Mouse (Mus musculus): Measurements from ENCODE around the gene R3hcc1l. TPM values are rescaled to one million over a fixed set of nuclear protein-coding genes. Genes with fewer than 3 reads are reported as not detected.

Gene R3hcc1l
- polyA plus RNA-seq, 1 experiment: 2.7 TPM

DNA sequence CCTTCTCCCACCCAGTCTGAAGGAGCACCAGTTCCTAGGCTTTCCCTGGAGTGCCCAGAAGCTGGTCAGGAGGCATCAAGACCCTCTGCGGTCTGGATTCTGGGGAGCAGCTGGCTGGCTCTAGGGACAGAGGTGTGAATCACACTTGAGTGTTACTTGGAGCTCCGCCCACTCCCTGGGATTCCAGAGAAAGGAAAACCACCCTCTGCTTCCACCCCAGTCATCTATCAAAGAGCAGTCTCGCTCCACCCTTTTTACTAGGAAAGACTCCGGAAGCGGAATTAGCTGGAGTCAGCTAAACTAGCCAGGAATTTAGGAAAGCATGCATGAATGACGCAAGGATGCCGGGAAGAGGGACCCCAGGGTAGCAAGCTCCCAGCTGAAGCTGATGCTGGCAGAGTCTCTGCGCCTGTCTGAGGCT is 113.0 kb downstream of the R3hcc1l start:
- no peak for TF ChIP-seq POLR2A (IDR thresholded peaks at IDR 0.05; ENCODE audit: low read depth, low read length)
- no peak for TF ChIP-seq CTCF (IDR thresholded peaks at IDR 0.05; ENCODE audit: extremely low read depth, insufficient read length, insufficient replicate concordance, low read depth, low read length)
- H3K4me3 ChIP-seq (ENCODE audit: low read depth, low read length): peak overlapping the region; percentile 27
- H3K27me3 ChIP-seq (ENCODE audit: control insufficient read depth, insufficient read depth, low read length): no peaks in the 10 kb centered on the region
- no peak overlapping the region for H3K27ac ChIP-seq (ENCODE audit: insufficient read depth, low read depth, low read length)
- WGBS: 16% methylated on average over 8 of the region's 8 CpGs
- H3K4me1 ChIP-seq (ENCODE audit: control insufficient read depth, insufficient read depth, insufficient read length, low read length): no peaks in the 10 kb centered on the region
- H3K36me3 ChIP-seq (ENCODE audit: control insufficient read depth, insufficient read depth, low read length): no peaks in the 10 kb centered on the region

DNA sequence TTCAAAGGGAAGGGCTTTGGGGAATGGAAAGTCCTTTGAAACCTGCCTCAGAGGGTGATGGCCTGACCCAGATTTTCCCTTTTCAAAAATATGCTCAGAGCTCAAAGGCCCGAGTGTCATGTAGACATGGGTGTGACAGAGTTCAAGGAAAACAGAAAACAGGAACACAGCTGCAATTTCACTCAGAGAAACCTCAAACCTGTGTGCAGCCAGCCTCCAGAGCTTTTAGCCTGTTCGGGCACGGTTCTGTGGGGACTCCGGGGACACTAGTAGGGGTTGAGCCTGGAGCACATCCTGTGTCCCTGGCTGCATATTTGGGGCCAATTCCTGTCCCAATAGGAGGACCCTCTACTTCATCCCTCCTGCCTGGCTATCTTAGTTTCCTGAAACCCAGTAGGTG is 113.7 kb downstream of the R3hcc1l start:
- Histone ChIP-seq H3K27me3 (ENCODE audit: control insufficient read depth, insufficient read depth, low read length) (no peaks in the 10 kb centered on the region), H3K4me3 (ENCODE audit: low read depth, low read length) (no peak overlapping the region), H3K4me1 (ENCODE audit: control insufficient read depth, insufficient read depth, insufficient read length, low read length) (no peaks in the 10 kb centered on the region), H3K27ac (ENCODE audit: insufficient read depth, low read depth, low read length) (no peak overlapping the region), H3K36me3 (ENCODE audit: control insufficient read depth, insufficient read depth, low read length) (no peaks in the 10 kb centered on the region)
- TF ChIP-seq POLR2A (IDR thresholded peaks at IDR 0.05; ENCODE audit: low read depth, low read length) (no peak), CTCF (IDR thresholded peaks at IDR 0.05; ENCODE audit: extremely low read depth, insufficient read length, insufficient replicate concordance, low read depth, low read length) (no peak)
- WGBS: 71% methylated on average over 4 of the region's 4 CpGs

DNA sequence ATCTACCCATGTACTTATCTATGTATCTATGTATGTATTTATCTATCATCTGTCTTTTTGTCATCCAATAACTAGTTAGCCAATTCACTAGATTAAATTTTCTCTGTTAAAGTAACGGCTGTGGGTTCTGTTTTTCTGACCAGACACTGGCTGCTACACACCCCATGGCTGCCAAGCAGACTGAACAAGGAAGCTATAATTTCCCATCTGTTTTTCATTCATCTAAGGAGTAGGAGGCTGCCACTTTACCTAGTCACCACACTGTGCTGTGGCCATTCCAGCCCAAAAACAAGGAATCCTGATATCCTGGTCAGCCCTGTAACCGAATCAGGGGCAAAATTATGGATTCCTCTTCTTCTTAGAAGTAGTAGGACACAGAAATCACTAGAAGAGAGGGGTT is 115.1 kb downstream of the R3hcc1l start:
- 66% methylated on average over 2 of the region's 2 CpGs for WGBS
- no peaks in the 10 kb centered on the region for H3K27me3 ChIP-seq (ENCODE audit: control insufficient read depth, insufficient read depth, low read length)
- H3K4me3 ChIP-seq (ENCODE audit: low read depth, low read length): no peak overlapping the region
- no peak overlapping the region for H3K27ac ChIP-seq (ENCODE audit: insufficient read depth, low read depth, low read length)
- no peaks in the 10 kb centered on the region for H3K36me3 ChIP-seq (ENCODE audit: control insufficient read depth, insufficient read depth, low read length)
- TF ChIP-seq POLR2A (IDR thresholded peaks at IDR 0.05; ENCODE audit: low read depth, low read length) (no peak), CTCF (IDR thresholded peaks at IDR 0.05; ENCODE audit: extremely low read depth, insufficient read length, insufficient replicate concordance, low read depth, low read length) (no peak)
- H3K4me1 ChIP-seq (ENCODE audit: control insufficient read depth, insufficient read depth, insufficient read length, low read length): no peaks in the 10 kb centered on the region

DNA sequence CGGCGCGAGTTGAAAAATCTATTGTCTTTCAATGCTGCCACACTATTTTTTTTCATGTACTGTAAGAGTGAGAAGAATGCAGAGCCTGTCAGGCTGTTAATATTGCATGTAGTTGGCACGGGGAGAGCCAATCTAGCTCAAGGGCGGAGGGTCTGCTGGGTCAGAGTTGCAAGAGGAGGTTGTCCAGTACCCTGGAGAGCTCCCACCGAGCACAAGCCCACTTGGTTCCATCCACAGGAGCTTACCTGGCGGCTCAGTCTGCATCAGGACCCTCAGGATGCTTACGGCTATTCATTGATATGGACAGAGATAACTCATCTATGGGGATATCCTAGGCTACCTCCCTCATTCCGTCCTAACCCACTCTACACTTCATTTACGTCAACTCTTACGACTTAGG is 118.1 kb downstream of the R3hcc1l start:
- H3K36me3 ChIP-seq (ENCODE audit: control insufficient read depth, insufficient read depth, low read length): no peaks in the 10 kb centered on the region
- no peak overlapping the region for H3K27ac ChIP-seq (ENCODE audit: insufficient read depth, low read depth, low read length)
- TF ChIP-seq POLR2A (IDR thresholded peaks at IDR 0.05; ENCODE audit: low read depth, low read length) (no peak), CTCF (IDR thresholded peaks at IDR 0.05; ENCODE audit: extremely low read depth, insufficient read length, insufficient replicate concordance, low read depth, low read length) (no peak)
- 48% methylated on average over 11 of the region's 11 CpGs for WGBS
- H3K4me1 ChIP-seq (ENCODE audit: control insufficient read depth, insufficient read depth, insufficient read length, low read length): no peaks in the 10 kb centered on the region
- H3K27me3 ChIP-seq (ENCODE audit: control insufficient read depth, insufficient read depth, low read length): no peaks in the 10 kb centered on the region
- H3K4me3 ChIP-seq (ENCODE audit: low read depth, low read length): no peak overlapping the region

DNA sequence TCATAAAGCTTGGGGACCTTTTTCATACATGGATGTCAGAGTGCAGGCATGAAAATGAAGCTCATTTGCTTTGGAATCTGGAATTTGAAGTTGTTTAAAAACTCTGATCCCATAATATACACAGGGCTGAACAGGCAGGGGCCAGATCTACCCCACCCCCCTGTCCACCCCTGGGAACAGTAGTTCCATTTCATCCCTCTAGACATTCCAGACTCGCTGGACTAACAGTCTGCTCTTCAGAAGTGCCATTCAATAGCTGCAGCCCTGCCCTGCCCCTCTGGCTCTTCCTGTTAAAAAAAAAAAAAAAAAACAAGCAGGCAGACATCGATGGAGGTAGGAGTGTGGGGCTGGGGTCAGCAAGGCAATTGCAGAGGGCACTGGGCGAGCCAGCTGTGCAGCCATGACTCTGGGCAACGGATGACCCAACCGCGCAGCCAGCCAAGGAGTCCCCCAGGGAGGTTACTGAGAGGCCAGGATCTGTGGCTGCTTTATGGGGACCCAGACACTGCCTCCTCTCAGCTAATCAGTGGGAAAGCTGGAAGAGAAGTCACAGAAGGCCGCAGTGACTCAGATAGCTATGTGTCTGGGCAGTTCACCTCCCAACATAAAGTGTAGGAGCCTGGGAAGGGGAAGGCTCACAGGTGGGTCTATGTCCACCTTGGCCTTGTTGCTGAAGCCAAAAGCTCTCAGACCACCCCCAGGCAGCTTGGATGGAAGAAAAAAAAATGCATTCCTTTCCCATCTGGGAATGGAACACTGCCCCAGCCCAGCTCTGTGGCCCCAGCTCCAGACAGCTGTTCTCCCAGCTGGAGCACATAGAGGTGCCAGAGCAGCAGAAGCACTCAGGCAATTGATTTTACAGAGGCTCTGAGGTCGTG is 120.3 kb downstream of the R3hcc1l start:
- H3K36me3 ChIP-seq (ENCODE audit: control insufficient read depth, insufficient read depth, low read length): no peaks in the 10 kb centered on the region
- H3K27ac ChIP-seq (ENCODE audit: insufficient read depth, low read depth, low read length): peak overlapping the region; percentile 69
- 51% methylated on average over 8 of the region's 8 CpGs for WGBS
- no peaks in the 10 kb centered on the region for H3K27me3 ChIP-seq (ENCODE audit: control insufficient read depth, insufficient read depth, low read length)
- no peak overlapping the region for H3K4me3 ChIP-seq (ENCODE audit: low read depth, low read length)
- no peaks in the 10 kb centered on the region for H3K4me1 ChIP-seq (ENCODE audit: control insufficient read depth, insufficient read depth, insufficient read length, low read length)
- TF ChIP-seq POLR2A (IDR thresholded peaks at IDR 0.05; ENCODE audit: low read depth, low read length) (no peak), CTCF (IDR thresholded peaks at IDR 0.05; ENCODE audit: extremely low read depth, insufficient read length, insufficient replicate concordance, low read depth, low read length) (no peak)

DNA sequence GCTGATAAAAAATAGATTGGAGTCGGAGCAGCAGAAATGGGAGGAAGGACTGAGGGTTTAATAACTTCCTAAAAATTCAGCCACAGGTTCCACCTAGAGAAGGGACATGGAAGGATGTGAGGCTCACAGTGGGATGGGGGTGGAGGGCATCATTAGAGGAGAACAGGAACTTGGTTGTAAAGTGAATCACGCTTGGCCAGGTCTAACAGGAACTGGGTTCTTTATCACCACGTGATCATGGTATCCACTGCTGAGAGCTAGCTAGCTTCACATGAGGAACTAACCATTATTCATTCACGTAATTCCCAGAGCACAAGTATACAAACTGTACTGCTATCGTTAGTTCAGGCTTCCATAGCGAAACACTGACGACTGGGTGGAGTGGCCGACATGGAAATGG is 121.0 kb downstream of the R3hcc1l start:
- Histone ChIP-seq H3K4me1 (ENCODE audit: control insufficient read depth, insufficient read depth, insufficient read length, low read length) (no peaks in the 10 kb centered on the region), H3K36me3 (ENCODE audit: control insufficient read depth, insufficient read depth, low read length) (no peaks in the 10 kb centered on the region), H3K27ac (ENCODE audit: insufficient read depth, low read depth, low read length) (peak overlapping the region; percentile 61), H3K27me3 (ENCODE audit: control insufficient read depth, insufficient read depth, low read length) (no peaks in the 10 kb centered on the region), H3K4me3 (ENCODE audit: low read depth, low read length) (no peak overlapping the region)
- 60% methylated on average over 8 of the region's 8 CpGs for WGBS
- no peak for TF ChIP-seq CTCF (IDR thresholded peaks at IDR 0.05; ENCODE audit: extremely low read depth, insufficient read length, insufficient replicate concordance, low read depth, low read length)
- TF ChIP-seq POLR2A (IDR thresholded peaks at IDR 0.05; ENCODE audit: low read depth, low read length): no peak

DNA sequence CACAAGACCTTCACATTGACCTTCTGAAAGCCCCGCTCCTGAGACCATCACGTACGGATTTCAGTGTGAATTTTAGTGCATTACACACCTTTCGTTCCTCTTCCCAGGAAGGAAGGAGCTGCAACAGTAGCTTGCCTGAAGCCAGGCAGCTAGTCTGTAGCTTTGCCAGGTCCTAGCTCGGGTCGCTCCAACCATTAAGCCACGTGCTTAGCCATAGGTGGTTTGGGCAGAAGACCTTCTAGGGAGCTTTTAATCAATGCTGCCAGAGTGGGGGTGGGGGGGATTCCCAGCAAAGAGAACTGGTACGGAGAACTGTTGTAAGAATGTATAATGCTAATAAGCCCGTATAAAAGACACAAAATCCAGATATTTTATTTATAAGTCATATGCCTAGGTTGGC is 121.7 kb downstream of the R3hcc1l start:
- Histone ChIP-seq H3K36me3 (ENCODE audit: control insufficient read depth, insufficient read depth, low read length) (no peaks in the 10 kb centered on the region), H3K27ac (ENCODE audit: insufficient read depth, low read depth, low read length) (peak overlapping the region; percentile 61; the same call in 1 of the 2 replicates), H3K4me1 (ENCODE audit: control insufficient read depth, insufficient read depth, insufficient read length, low read length) (no peaks in the 10 kb centered on the region), H3K4me3 (ENCODE audit: low read depth, low read length) (no peak overlapping the region), H3K27me3 (ENCODE audit: control insufficient read depth, insufficient read depth, low read length) (no peaks in the 10 kb centered on the region)
- WGBS: 78% methylated on average over 9 of the region's 9 CpGs
- no peak for TF ChIP-seq POLR2A (IDR thresholded peaks at IDR 0.05; ENCODE audit: low read depth, low read length)

Other genes starting within 250 kb of the R3hcc1l start
- gene Crtac1, start 87.0 kb upstream of the R3hcc1l start, polyA plus RNA-seq (2012; rRNA removed): 0.39 and 0.48 TPM in 2 replicates
- gene Loxl4, start 94.1 kb downstream of the R3hcc1l start, polyA plus RNA-seq (2012; rRNA removed): 1.1 and 1.7 TPM in 2 replicates
- 3.0 and 23.0 TPM in 2 replicates for gene Pyroxd2, start 234.0 kb downstream of the R3hcc1l start, polyA plus RNA-seq (2012; rRNA removed)

Data from small intestine, adult 2 months (tissue).